Mouse (Mus musculus) liver, postnatal 0 days (tissue): ENCODE data around the gene Cyp46a1.

Experiments
- CTCF ChIP-seq: sonication (generic); IDR thresholded peaks from 2 replicates; pipeline ENCODE4 v1.5.1; 2016; ENCODE audit warnings: antibody characterized with exemption, low read depth
- EP300 ChIP-seq: IDR thresholded peaks from 2 replicates; pipeline ENCODE4 v1.6.1; 2016; ENCODE audit warnings: antibody characterized with exemption, low read depth, mild to moderate bottlenecking

DNA sequence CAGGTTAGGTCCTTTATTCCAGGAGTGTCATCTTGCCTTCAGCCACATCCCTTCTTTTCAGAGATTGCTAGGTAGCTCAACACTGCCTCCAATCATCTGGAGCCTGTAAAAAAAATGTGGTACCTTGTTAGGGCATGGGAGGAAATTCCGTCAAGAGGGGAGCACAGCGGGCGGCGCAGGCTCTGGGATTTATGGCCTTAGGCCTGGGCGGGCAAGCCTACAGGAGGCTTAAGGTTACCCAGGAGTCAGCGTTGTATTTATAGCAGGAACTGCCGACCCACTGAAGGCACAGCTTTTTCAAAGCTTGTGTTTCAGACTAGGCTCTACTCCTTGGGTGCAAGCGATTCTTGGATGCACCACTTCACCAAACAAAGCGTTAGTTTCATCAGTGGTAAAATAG lies 39.4 kb downstream of the Cyp46a1 start:
- TF ChIP-seq CTCF (no peak), EP300 (no peak)
